Mouse (Mus musculus) spleen, adult 18-20 months (tissue): ENCODE measurements at regions not wholly inside any gene's neighbourhood (a gene's known extent, or its start where the extent isn't known, plus 50 kb on each side); places are given as distances from the start of the nearest gene placed in this dataset.

Experiments used
- DNase-seq, 2 experiments: peaks; one replicate each; pipeline ENCODE4 v3.0.0; 2022; ENCODE audit warnings: mixed read lengths in 2 of 2

DNA sequence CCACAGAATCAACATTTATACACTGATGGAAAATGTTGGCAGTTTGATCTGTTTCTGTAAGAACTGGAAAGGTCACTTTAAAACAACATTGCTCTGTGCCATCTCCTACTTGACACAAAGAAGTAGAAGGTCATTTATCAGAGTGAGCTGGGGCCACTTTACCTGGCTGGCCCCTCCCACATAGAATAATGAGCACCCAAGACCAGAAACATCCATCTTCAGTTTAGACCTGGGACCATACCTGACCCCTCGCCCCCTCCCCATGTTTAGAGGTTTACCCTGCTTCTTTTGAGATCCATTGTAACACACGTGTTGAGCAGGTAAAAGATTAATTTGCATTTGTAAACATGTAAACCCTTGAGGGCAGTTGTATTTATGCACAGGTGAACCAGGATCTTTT lies 366.8 kb upstream of the Adgrl2 start:
- no peak for DNase-seq

DNA sequence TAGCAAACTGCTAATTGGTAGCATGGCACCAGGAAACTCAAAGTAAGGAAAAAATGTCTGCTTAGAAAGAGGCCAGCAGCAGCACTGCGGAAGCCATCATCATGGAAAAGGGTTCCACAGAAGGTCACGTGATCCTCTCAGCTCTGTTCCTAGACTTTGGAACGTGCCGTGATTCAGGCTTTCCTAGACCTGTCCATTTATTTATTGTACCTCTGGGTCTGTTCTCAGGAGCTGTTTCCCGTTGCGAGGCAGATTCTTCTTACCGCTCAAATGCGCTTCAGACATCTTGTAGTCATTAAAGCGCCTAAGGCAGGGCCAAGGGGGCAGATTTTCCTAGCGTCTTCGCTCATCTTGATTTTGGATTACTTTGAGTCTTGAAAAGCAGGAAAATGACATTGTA lies 365.0 kb upstream of the Adgrl2 start:
- no peak for DNase-seq

DNA sequence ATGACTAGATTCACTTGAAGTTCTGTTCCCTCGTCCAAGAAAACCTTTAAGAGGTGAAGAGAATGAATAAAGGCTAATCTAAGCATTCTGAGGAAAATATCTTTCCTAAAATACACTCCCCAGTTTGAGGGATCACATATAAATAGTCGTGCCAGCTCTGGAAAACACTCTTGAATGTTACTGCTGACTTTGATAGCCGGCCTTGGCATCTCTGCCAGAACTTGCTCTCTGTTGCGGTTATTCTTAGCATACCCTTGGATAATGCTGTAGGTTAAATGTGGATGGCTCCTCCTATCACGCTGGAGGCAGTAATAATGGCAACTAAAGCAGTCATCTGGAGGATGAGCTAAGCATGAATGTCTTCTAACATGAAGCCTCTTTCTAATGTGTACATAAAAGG lies 363.6 kb upstream of the Adgrl2 start:
- DNase-seq = no peak

DNA sequence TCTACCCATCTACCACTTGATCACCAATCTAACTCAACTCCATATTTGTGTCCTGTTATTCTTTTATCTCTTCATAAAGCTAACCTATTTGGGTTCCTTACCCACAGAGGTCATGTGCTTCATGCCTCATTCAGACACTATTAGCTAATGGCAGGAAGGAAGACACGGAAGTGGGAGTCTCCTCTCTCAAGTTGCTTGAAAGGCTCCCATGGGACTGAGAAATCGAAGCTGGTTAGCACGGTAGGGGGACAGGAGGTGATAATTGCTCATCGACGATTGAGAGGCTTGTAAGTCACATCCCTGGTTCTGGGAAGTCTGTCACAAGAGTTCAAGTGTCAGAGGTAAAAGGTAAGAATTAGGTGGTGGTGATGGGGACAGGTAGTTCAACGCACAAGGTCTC lies 362.2 kb upstream of the Adgrl2 start:
- no peak for DNase-seq

DNA sequence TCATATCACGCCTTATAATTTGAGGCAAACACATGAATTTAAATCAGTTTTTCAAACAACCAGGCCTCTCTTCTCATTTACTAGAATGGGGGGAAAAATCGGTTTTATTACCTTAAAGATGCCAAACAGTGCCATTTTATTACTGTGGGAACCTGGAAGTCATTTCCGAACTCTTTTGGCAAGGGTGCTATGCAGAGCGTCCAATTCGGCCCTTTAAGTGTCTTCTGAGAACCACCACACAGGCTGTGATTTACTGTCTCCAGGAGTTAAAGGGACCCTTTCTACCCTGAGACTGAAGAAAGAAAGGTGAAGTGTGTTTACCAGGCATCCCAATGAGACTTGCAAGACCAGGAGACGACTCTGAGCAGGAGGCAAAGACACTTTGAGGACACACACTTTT lies 359.4 kb upstream of the Adgrl2 start:
- no peak for DNase-seq

DNA sequence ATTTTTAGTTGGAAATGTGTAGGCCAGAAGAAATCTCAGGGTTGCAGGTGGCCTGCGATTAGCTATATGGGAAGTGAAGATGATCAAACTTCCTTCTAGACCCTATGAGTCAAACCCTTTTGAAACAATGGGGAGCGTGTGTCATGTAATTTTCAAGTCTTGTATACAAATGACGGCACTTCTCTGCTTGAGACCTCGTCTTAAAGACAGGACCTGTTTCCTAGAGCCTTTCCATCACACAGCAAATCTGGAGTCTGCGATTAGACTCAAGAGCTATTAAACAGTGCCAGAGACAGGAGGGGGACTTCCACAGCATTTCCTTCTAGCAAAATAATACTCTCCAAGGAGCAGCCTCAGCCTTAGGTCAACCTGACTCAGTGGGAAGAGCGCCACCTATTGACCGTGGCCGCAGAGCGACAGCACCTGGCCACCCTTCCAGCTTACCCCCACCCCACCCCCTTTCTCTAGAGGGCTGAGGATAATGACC lies 358.9 kb upstream of the Adgrl2 start:
- peak; percentile 31 to 64 for DNase-seq

DNA sequence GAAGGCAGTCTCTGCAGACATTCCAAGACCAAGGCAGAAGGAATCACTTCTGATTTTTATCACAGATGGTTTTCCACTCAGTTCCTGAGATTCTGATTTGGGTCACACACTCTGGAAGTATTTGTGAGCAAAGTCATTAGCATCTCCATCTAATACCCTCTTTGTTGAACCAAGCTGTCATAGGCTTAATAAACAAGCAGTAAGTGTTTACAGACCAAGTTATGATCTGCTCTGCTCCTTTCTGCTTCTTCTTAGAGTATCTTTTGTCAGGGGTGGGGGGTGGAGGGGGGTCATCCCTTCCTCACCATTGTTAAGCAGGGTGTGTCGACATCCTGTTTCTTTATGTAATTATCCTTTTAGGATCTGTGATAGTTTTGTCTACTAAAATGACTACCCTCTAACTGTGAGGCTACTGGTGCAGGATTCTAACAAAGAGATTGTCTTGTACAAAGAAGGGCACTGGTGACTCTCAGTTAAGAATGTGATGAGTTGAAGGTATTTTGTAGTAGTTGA lies 358.2 kb upstream of the Adgrl2 start:
- no peak for DNase-seq

DNA sequence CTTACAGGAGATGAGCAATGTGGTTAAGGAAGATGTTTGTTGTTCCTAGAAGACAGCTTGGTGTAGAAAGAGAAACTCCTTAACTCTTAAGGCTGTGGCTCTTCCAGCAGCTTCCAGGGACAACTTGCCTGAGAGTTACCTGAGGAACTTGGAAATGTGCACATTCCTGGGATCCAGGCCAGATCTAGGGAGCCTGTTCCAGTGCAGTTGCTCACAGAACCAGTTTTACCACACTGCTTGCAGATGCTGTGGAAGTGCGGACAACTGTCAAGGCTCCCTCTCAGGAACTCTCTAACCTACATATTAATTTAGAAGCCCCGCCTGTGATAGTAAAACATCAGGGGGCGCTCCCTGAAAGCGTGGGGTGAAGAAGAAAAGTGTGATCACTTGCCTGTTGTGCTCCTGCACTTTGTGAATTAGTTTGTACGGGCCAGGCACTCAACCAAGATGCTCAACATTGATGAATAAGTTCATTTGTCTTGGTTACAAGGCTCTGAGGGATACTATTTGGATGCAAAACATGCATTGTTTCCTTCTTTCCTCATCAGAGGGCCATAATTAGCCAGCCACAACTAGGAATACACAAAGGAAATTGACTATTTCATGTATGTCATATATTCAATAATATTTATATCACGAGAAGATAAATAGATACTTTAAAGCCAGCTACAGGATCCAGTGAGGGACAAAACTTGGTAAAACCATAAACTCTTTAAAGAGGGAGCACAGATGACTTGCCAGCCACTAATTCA lies 357.1 kb upstream of the Adgrl2 start:
- no peak for DNase-seq

DNA sequence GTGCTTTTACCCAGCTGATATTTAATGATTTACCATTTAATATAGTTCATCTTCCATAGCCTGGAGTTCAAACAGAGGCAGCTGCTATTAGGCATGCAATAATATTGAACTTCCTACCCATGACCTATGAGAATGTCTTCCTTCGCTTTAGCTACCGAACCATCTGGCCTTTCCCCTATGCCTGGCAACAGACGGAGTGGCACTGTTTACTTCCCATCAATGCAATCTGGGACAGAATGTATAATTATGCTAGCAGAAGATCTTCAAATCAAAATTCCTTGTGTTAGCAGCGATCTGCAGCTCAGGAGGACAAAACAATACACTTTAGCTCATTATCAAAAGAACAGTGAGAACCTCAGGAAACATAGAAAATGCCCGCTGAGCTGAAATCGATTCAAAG lies 352.2 kb upstream of the Adgrl2 start:
- DNase-seq = no peak

DNA sequence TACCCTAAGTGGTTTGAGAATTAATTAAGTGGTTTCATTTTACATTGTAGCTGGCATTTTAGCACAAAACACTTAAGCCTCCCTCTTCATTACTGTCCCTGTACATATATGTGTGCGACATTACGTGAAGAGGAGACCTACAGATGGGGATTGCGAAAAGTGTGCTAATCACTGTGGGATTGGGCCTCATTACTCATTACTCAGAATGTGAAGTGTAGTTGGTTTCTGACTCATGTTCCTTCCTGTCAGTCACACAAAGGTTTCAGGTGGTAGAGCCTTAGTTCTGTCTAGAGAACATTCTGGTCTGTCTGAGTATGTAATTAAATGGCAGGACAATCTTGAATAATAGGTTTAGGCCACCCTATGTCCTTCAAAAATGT lies 349.0 kb upstream of the Adgrl2 start:
- DNase-seq = no peak

DNA sequence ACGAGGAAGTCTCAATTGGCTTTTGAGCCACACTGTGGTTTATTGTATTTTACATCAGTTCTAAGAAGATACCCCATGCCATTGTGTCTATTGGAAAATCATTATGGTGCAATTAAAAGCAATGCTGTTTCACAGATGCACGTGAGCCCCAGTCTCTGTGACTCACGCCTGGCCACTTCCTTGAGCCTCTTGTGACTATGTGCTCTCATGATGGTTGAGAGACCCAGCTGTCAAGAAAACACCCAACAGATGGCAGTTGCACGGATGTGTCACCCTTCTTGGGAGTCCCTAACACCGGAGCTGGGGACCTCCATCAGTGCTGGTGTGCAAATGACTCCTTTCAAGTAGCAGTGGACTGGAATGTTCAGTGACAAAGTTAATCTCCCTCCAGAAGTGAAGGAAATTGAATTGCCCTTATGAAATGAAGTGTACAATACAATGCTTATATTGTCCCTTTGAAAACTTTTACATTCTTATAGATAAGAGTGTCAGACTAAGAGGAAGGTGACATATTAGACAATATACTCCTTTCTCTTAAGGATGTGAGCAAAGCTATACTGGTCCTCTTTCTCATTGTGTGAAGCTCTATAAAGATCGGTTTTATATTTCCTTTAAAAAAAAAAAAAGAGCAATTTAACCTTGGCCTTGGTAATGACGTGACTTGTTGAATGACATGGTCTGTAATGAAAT lies 348.5 kb upstream of the Adgrl2 start:
- no peak for DNase-seq

DNA sequence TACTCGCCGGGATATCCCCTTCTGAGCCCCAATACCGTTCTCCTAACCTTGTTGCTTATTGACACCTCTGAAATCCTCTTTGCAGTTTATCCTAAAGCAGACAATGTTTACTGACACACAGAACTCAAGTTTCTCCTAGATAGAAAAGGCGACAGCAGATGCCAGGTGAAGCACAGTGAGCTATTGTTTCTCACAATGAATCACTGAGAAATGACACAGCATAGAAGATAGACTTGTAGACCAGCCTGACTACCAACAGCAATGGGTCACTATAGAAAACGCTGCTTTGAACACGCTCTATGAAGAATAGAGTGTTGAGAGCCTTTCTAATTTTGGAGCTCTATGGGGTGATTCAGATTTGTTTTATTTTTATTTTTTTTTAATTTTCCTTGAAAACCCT lies 344.9 kb upstream of the Adgrl2 start:
- no peak for DNase-seq

DNA sequence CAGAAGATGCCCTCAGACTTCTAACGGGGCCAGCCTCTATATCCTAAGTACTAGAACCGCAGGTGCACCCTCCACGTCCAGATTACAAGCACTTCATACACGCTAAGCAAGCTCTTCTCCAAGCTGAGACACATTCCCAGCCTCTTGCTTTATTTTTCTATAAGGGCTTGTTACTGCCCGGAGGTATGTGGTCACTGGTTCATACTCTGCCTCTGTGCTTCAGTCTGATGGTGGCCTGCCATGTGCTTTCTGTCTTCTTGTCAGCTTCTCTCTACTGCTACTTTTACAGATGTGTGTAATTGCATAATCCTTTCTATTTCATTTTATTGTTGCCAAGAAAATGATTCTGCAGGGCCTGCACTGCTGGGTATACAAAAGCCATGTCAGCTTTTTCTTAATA lies 343.3 kb upstream of the Adgrl2 start:
- DNase-seq = no peak

DNA sequence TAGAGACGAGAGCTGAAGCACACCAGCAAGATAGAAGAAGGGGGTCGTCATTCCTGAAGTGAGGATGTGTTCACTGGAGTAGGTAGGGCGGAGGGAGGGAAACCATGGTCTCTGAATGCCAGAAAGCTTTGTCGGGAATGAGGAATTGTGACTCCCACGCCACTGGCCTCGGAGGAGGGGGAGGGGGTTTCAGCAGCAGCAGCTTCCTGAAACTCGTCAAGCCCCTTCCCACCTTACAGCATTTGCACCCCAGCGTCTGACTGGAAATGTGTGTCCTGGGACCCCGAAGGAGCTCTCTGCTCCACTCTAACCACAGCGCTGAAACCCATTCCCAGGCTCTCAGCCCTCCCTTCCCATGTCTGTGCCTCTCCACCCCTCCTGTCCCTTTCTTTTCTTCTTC lies 342.8 kb upstream of the Adgrl2 start:
- DNase-seq = no peak

DNA sequence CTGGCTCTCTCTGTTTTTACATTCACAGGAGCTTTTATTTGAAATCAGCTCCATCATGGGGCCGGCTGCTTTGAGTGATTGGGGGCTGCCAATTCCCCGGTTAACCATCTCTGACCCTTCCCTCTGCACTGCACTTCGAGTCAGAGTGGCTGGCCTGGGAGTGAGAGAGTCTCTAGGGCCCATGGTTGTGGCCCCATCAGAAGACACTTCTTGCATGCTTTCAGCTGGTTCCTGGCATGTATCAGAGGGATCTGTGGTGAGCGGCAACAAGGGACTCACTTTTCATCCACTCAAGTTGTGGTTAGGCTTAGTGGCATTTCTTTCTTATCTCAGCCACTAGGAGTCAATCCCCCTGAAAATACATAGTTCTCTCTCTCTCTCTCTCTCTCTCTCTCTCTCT lies 341.8 kb upstream of the Adgrl2 start:
- no peak for DNase-seq

DNA sequence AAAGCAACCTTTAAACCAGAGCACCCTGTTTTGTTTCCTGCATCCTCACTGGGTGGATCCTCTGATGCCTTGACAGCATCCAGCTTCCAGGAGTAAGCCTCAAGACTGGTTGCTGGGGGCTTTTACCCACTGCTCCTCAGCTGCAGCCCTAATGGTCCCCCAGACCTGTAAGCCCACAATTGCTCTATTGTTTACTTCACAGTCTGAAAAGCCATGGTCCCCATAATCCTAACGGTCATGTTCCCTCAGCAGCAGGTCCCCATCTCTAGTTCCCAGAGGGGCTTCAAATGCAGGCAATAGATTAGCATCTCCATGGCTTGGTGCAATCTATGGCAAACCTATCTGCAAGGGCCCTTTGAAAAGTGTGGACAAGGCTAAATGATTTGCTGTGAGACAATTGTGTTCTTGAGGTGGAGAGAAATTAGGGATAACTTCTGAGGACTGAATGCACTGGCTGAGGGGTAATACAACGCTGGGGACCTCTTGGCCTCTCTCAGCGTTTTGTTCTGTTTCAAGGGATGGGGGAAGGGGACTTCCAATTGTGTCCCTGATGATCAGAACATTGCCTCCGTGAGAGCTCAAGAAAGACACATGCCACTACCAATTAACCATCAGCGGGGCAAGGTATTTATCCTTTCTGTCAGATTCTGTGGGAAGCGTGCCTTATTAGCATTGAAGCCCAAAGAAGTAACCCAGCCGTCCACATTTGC lies 341.1 kb upstream of the Adgrl2 start:
- DNase-seq = no peak

DNA sequence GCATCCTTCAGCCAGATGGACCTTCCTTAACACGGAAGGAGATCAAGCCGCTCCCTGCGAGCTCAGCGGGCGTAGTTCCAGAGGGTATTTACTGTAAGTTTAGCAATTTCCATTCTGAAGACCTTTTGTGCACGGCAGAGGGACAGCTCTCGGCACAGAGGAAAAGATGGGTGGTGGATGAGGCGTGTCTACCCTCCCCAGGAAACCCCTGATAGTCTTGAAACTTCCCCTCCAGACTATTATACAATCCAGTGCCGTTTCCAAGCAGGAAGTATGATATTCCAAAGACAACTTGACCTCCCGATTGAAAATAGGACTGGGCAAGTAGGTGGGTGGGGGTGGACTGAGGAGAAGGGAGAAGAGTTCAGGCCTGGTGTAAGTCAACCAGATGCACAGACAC lies 340.4 kb upstream of the Adgrl2 start:
- DNase-seq = no peak

DNA sequence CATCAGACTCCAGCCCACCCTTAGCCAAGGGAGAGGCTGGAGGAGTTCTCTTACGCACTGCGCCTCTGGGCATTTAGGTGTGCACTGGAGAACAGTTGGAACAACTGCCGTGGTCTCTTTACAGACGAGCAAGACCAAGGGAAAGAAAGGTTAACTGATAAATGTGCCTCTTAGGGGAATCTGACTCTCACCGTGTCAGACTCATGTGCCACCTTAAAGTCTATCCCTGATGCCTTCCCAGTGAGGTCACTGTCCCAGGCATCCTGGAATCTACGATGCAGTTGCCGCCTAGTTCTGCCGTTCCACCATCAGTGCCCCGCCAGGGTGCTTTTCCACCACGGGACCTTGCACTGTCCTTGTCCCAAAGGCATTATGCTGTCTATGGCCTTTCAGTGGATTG lies 339.7 kb upstream of the Adgrl2 start:
- no peak for DNase-seq

DNA sequence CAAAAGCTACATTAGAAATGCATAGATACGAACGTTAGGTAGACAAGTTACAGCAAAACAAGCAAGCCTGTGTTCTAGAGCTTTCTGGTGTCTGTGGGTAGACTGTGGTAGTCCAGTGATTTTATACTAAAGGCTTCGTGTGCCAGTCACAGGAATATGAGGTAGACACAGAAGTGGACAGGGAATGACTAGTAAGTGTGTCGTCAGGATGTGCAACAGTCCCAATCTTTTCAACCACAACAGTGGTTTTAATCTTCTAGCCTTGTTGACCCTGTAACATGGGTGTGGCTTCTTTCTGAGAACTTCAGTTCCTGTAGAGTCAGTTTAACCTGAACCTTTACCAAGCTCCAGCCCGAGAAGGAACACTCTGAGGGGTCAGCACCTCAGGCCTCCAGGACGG lies 339.3 kb upstream of the Adgrl2 start:
- DNase-seq = no peak

DNA sequence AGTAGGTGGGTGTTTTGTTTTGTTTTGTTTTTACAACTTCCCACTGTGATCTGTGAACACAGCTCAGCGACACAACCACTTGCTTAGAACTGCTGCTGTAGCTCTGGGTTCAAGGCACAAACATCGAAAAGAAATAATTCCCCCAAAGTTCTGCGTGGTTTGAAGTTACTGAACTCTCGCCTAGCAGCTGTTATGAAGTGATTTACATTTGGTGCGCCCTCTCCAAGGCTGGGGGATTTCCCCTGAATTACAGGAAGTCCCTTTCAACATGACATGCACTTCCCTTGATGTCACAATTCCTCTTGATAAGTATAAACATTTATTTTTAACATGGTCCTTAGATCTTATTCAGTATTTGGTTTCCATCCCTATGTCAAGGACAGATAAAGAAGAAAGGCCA lies 336.3 kb upstream of the Adgrl2 start:
- DNase-seq = peak; percentile 19 to 34

DNA sequence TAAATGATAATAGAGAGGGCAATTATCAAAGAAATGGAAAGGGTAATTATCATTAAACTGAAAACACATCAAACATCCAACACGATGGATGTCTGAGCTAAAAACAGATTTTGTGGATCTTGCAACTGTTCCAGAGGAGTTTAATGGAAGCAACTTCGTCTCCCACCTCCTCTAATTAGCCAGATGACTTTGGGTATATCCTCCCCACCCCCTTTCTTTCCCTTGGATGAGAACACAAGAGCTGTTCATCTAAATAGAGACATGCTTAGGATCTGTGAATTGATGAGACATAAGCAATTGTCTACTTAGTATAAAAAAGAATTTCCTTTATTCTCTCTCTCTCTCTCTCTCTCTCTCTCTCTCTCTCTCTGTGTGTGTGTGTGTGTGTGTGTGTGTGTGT lies 333.7 kb upstream of the Adgrl2 start:
- no peak for DNase-seq

DNA sequence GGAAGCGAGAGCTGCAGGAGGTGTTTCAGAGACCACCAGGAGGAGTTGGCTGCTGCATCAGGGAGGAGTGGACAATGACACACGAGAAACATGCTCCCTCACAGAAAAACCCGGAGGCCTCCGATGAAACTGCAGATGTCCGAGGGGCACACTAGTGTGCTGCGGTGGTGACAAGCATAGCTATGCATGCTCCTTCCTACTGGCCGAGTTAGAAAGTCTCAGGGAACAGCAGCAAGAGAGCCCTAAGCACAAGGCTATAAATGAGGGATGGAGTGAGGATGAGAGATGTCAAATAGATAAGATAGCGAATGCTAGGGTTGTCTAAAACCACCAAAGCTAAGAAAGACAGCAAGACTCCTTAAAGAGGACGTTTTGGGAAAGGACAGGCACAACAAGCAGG lies 328.4 kb upstream of the Adgrl2 start:
- DNase-seq = no peak

DNA sequence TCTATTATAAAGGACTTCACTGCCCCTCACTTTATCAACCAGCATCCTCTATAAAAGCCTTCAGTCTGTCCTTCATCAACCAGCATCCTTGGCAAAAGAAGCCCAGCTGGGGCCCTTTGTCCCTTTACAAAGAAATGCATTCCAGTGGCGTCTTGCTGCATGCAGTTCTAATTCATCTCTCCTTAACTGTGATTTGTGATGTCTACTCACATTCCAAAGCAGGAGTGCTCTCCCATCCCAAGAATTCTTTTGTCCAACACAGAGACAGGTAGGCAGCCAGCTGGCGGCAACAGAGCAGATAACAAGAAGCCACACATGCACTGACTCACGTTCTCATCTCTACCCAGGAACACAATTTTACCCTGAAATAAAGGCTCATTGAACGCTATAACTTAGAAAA lies 323.9 kb upstream of the Adgrl2 start:
- no peak for DNase-seq

DNA sequence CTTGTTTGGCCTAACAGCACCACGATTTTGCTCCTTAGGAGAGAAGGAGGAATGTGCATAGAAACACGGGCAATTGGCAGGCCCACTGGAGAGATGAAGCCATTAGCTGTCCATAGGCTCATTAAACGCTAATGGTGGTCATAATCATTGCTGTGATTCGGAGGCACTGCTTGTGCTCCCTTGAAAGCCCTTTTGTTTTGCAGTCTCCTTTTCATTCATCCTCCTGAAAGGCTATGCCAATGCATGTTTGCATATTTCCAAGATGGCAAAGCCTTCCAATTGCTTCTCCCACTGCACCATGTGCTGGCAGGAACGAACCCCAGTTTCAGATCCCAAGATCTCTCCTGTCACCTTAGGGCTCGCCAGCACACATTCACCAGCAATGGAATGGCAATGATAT lies 322.9 kb upstream of the Adgrl2 start:
- DNase-seq = no peak
